Mouse (Mus musculus) myocyte (in vitro differentiated cells): Measurements from ENCODE around the gene Plaur.

ENCODE experiments used
- MYOD1 ChIP-seq, 3 experiments: IDR thresholded peaks; one replicate each; pipeline ENCODE4 v1.6.1; 2011; ENCODE audit warnings: control low read depth in 2 of 3, low read depth in 2 of 3, mild to moderate bottlenecking in 2 of 3, moderate library complexity in 1 of 3; ENCODE audit not compliant: insufficient read length in 2 of 3, control insufficient read depth in 1 of 3
- POLR2AphosphoS2 ChIP-seq: IDR thresholded peaks from one replicate; pipeline ENCODE4 v1.6.1; 2011; ENCODE audit warnings: low read depth, control low read depth; ENCODE audit not compliant: insufficient read length
- USF1 ChIP-seq: IDR thresholded peaks from one replicate; pipeline ENCODE4 v1.6.1; 2011; ENCODE audit warnings: low read depth, mild to moderate bottlenecking, control low read depth, moderate library complexity

GRCm38 (mm10) chr7:24481474-24482207 lies 19.4 kb downstream of the Plaur start, which contains the start of gene Cadm4:
- no peak for TF ChIP-seq USF1
- TF ChIP-seq POLR2AphosphoS2 = peak; percentile 78
- TF ChIP-seq MYOD1 (IDR thresholded peaks at IDR 0.05; ENCODE audit: control insufficient read depth in 1 of 3, insufficient read length in 2 of 3, low read depth in 2 of 3) = peak in 1 of 3 experiments; percentile 2
